Mouse (Mus musculus) kidney, adult 2 months (tissue): ENCODE data around the gene Srgap2.

Source experiments
- CTCF ChIP-seq: fragments of 200-500 bp; conservative IDR thresholded peaks from 2 replicates; pipeline ENCODE4 v1.5.1; 2011; ENCODE audit warnings: low read depth, mild to moderate bottlenecking, control low read depth, low read length, moderate library complexity, mixed read lengths; ENCODE audit not compliant: insufficient read depth, insufficient read length
- POLR2A ChIP-seq: fragments of 200-500 bp; IDR thresholded peaks from one replicate; pipeline ENCODE4 v1.6.1; 2011; ENCODE audit warnings: low read depth, low read length, control low read depth

DNA sequence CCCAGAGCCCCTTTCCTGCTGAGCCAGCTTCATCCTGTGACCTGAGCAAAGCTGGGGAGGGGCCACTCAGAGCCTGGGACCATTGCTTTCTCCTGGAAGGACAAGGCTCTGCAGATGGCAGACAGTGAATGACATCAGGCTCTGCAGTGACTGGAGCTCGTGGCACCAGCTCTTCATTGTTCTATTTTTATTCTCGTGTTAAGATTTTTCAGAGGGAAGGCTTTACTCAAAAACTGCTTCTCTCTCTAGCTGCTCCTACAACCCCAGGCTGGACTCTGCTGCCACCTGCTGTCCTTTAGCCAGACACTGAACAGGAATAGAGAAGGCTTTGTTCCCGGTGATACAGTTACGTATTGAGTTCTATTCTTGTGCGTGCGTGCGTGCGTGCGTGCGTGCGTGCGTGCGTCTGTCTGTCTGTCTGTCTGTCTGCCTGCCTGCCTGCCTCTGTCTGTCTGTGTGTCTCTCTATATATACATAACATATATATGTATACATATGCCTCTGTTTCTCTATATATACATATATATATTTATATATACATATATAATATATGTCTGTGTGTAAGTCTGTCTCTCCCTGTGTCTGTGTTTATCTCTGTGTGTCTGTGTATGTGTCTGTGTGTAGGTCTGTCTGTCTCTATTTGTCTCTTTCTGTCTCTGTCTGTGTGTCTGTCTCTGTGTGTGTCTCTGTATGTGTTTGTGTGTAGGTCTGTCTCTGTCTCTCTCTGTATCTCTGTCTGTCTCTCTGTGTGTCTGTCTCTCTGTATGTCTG, 28.1 kb upstream of the Srgap2 start:
- TF ChIP-seq POLR2A = no peak
- TF ChIP-seq CTCF = peak; percentile 96
